Mouse (Mus musculus) small intestine, adult 2 months (tissue): ENCODE measurements around the gene Dnajb3.
"Not testable (repeated sequence)": the region's sequence is repeated elsewhere in the genome, so short reads cannot be mapped to it uniquely, and the experiment has no call there.

Experiments
- CTCF ChIP-seq: fragments of 200-500 bp; IDR thresholded peaks from 2 replicates; pipeline ENCODE4 v1.5.1; 2012; ENCODE audit warnings: low read depth, mild to moderate bottlenecking, control low read depth, inconsistent platforms, low read length, moderate library complexity, mixed read lengths; ENCODE audit not compliant: insufficient replicate concordance, insufficient read length; ENCODE audit errors: extremely low read depth
- POLR2A ChIP-seq: fragments of 200-500 bp; IDR thresholded peaks from 2 replicates; pipeline ENCODE4 v1.6.1; 2012; ENCODE audit warnings: low read depth, mild to moderate bottlenecking, control low read depth, inconsistent platforms, low read length, moderate library complexity

DNA sequence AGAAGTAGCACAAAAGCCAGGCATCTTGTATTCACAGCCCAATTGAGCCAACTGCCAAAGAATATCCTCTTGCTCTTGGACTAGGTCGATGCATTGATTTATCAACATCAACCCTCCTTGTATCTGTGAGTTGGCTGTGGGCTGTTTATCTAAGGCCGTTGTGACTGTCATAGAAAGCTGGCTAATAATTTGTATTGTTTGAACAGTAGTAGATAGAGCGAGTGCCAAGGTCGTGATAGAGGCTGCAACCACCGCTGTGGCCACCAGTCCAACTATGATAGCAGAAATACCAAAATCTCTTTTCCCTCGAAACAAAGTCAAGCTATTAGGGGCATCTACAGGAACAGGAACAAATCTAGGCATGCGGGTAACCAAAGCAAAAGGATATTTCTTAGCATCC is 33.4 kb downstream of the Dnajb3 start:
- not testable (repeated sequence) for TF ChIP-seq POLR2A, CTCF
